Mouse (Mus musculus) frontal cortex, adult 2 months (tissue): ENCODE measurements at regions not wholly inside any gene's neighbourhood (a gene's known extent, or its start where the extent isn't known, plus 50 kb on each side); places are given as distances from the start of the nearest gene placed in this dataset.

Source experiments
- DNase-seq, 2 experiments: peaks; one replicate each; pipeline ENCODE4 v3.0.0; 2022; ENCODE audit warnings: low spot score in 1 of 2; ENCODE audit errors: extremely low spot score in 1 of 2

DNA sequence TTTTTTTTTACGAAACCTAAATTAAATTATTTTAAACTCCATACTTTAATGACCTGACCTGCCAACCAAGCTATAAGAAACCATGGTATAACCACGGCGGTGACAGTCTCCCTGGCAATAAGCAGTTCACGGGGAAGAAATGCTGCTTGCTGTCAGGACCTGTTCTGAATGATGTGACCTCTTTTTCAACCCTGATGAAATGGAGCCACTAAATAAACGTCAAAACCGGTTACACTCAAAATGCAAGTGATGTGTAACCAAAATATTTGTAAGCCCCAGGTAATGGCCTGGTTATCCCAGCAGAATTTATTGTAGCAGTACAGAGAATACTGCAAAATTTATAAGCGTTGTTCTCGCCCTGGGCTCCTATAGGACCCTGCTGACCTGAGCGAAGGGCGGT lies 111.4 kb downstream of the Mis18a start:
- no peak for DNase-seq

- DNase-seq, result no peak
Observed at GRCm38 (mm10) chr16:90614137-90614536, 113.1 kb downstream of the Mis18a start.

DNA sequence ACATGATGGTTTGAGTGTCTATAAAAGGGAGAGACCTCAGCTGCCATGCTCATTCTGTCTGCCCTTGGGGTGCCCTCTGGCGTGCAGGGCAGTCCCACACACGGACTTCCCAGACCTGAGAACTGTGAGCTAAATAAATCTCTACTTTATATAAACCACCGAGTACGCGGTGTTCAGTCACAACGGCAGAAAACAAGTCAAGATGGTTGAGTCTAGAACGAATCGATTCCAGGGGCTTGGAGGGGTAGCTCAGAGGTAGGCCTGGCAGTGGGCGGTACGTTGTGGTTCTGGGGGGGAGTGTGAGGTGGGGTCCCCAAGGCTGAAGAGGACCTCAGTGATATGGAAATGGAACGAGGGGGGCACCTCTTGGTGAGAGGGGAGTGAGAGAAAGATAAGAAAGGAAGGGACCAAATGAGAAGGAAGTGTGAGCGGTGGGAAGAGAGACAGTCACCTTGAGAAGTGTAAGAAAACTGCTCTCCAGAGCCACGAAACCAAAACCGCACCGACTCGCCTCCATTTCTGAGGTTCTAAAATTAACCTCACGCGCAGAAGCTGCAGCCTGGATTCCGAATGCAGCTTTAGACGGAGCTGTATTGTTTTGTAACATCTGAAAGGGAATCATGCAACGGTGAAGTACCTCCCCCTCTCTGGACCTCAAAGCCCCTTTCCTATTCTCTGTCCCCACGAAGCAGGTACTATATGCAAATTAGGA lies 117.0 kb downstream of the Mis18a start:
- DNase-seq, result peak in 1 of 2 experiments; percentile 49

DNA sequence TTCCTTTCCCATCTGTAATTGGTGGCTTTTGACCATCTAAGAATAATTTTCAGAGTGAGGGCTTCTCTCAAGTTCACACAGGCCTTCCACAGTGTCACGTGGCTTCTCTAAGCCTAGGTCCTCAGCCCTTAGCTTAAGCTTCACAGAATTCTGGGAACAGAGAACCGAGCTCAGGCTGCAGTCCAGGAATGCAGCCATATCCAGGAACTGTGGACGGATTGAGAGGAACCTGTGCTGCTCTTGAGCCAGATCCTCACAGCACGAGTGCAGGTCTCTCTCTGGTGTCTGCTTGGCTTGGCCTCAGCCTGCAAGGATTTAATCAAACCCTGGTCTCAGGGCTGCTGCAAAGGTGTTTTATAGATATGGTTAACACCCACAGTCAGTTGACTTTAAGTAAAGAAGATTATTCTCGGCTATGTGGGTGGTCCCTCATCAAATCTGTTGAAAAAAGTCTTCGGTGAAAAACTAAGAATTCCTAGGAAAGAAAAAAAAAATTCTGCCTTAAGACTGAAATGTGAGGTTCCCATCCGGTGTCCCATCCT lies 127.8 kb downstream of the Mis18a start:
- DNase-seq, result peak in 1 of 2 experiments; percentile 48

DNA sequence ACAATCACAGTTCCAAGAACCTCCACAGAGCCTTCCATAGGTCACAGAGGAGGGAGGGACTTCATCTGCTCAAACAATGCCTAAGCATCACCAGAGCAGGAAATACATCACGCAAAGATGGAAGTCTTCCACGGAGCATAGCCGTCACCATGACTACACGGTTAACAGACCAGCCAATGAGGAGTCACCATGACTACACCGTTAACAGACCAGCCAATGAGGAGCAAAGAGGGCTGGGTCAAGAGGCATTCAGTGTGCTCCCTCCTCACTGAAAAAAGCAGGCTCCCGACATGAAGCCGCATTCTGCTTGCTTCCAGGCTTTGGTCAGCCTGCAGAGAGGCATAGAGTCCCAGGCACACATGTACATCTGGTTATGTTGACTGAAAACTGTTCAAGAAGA lies 128.5 kb downstream of the Mis18a start:
- no peak for DNase-seq

DNA sequence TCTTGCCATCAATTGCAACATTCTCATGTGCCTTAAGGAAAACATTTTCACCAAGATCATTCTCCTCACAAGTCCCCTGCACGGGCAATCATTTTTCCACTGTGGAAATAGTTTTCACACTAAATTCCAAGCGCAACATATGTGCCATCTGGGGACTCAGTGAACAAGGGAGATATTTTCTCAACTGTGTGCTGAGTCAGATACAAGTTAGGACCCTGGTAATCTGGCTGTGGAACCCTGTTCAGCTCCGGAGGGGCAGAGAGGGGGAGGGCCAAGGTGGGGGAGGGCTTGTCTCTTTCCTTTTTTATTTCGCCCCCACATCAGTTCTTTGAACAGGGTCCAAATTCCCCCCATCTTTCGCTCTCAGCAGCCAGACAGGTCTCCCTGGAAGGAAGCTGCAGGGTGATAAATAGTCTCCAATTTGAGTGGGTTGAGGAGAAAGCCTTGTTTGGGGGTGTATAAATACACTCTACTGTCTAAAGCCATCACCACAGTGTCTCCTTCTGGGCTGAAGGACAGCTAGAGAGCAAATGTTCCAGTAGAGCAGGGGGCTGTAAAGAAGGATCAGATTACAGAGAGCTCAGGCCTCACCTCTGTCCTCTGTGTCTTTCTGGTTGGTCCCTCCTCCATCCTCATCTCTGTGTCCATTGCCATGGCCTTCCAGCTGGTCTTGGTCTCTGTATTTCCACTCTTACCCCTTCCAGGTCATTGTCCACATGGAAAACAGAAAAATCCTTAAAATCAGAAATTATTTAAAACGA lies 134.3 kb downstream of the Mis18a start:
- peak in 1 of 2 experiments; percentile 37 for DNase-seq

- DNase-seq, result no peak
Observed at GRCm38 (mm10) chr16:90585171-90585570, 142.0 kb downstream of the Mis18a start.

DNA sequence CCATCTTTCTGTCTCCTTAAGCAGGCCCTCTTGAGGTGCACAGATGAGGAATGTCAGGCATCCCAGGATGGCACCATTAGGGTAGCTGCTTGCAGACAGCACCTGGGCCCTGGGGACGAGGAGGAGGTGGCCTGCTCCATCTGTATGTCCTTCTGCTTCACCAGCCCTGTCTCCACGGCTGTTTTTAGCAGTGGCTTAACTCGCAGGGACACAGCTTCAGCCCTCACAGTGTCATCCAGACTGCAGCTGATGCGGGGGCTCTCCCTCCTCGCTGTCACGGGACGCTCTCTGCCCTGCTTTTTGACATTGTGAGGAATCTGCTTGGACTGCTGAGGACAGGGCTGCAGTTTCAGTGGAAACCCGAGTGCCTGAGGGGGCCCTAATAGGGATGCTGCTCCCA lies 146.8 kb downstream of the Mis18a start:
- peak in 1 of 2 experiments; percentile 35 for DNase-seq

DNA sequence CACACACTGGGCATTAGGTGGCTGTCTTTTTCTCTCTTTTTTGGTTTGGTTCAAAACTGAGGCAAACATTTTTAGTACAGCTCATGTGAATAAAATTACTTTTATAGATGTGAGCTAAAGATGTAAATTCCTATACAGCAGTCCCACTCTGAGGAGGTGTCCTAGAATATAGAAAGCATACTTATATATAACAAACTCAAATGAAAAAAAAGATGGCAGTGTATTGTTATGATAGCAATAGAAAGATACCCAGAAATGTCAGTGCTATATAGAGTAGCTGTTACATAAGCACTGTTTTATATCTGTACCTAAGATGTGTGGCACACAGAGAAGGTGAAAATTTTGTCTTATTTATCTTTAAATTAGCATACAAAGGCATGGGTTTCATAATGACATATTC lies 156.1 kb downstream of the Mis18a start:
- DNase-seq, result peak in 1 of 2 experiments; percentile 15

DNA sequence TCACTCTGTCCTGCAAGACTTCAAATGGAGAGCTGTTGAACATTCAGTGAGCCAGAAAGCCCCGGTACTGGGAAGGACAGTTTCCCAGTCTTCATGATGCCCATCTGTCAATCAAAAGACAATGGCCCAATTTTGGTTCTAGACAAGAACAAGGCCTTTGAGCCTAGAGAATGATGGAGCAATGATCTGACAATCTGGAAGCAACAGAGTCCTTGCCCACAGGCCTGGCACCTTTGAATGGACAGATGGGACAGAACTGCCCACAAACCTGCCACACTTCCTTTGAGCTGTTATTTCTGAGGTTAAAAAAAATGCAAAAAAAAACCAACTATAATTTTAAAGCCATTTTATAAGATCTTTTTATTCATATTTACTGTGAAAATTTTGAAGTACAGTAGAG lies 157.4 kb downstream of the Mis18a start:
- peak in 1 of 2 experiments; percentile 35 for DNase-seq

DNA sequence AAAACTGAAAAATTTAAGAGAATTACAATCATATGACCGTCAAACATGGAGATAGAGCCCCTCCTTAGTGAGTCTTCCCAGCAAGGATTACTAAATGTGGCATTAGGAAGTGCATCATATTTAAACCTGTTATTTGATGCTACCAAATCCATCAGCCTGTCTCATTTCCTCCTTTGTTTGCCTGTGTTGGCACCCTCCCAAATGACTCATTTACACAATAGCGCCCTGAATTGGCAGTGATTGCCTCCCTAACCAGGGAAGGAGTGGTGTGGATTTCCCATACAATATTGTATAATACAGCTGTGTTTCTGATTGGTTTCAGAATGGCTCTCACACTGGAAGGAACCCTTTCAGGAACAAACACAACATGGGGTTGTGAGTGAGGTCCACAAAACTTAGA lies 162.0 kb downstream of the Mis18a start:
- peak in 1 of 2 experiments; percentile 53 for DNase-seq

GRCm38 (mm10) chr16:90553120-90553519 lies 167.3 kb downstream of the Hunk start:
- DNase-seq, result peak in 1 of 2 experiments; percentile 41

- DNase-seq, result no peak
Observed at GRCm38 (mm10) chr16:90551041-90551440, 165.2 kb downstream of the Hunk start.

- DNase-seq, result no peak
Observed at GRCm38 (mm10) chr16:90550058-90550795, 164.4 kb downstream of the Hunk start.
